Mouse (Mus musculus): ENCODE measurements around the gene Uchl4. TPM values are rescaled to one million over a fixed set of nuclear protein-coding genes. Genes with fewer than 3 reads are reported as not detected.

Uchl4 gene
- polyA plus RNA-seq, 1 experiment from 2014 or later: 1.8 TPM

GRCm38 (mm10) chr9:64274291-64274690 is 39.3 kb downstream of the Uchl4 start:
- 74% methylated on average over 4 of the region's 4 CpGs for WGBS
- Histone ChIP-seq H3K4me1 (ENCODE audit: control insufficient read depth in 2 of 2, insufficient read depth in 2 of 2, low read length in 2 of 2) (no peaks in the 10 kb centered on the region), H3K4me2 (ENCODE audit: low read length) (no peak overlapping the region), H3K9ac (ENCODE audit: low read length) (no peak overlapping the region), H3K36me3 (ENCODE audit: control insufficient read depth, insufficient read depth, low read length) (no peaks in the 10 kb centered on the region), H3K27ac (replicated peaks in 1 of 2; ENCODE audit: control insufficient read depth in 1 of 2, insufficient read depth in 1 of 2, low read depth in 2 of 2, low read length in 2 of 2) (no peak overlapping the region), H3K4me3 (ENCODE audit: control insufficient read depth in 1 of 2, insufficient read depth in 1 of 2, low read depth in 1 of 2, low read length in 2 of 2) (no peak overlapping the region), H3K9me3 (ENCODE audit: control insufficient read depth, low read length) (no peaks in the 10 kb centered on the region), H3K27me3 (ENCODE audit: control insufficient read depth, insufficient read depth, low read length) (no peaks in the 10 kb centered on the region)
- no peak for ATAC-seq (ENCODE audit: insufficient number of reproducible peaks, insufficient read depth, low FRiP score, low read depth)

DNA sequence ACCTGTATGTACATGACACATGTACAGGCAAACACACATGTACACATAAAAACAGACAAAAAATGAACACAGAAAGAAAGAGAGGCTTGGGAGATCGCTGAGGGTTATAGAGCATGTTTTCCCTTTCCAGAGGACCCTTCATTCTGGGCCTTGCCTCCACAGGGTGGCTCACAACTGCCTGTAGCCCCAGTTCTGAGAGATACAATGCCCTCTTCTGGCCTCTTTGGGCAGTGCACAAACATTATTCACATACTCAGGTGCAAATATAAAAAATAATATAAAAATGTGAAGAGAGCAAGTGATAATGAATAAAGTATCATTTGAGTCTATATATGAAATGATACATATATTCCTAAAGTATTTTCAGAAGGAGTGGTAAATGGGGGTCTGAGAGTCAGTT is 39.9 kb downstream of the Uchl4 start:
- H3K9me3 ChIP-seq (ENCODE audit: control insufficient read depth, low read length): no peaks in the 10 kb centered on the region
- no peak for ATAC-seq (ENCODE audit: insufficient number of reproducible peaks, insufficient read depth, low FRiP score, low read depth)
- no peak overlapping the region for H3K27ac ChIP-seq (replicated peaks in 1 of 2; ENCODE audit: control insufficient read depth in 1 of 2, insufficient read depth in 1 of 2, low read depth in 2 of 2, low read length in 2 of 2)
- H3K27me3 ChIP-seq (ENCODE audit: control insufficient read depth, insufficient read depth, low read length): no peaks in the 10 kb centered on the region
- no peaks in the 10 kb centered on the region for H3K4me1 ChIP-seq (ENCODE audit: control insufficient read depth in 2 of 2, insufficient read depth in 2 of 2, low read length in 2 of 2)
- H3K4me3 ChIP-seq (ENCODE audit: control insufficient read depth in 1 of 2, insufficient read depth in 1 of 2, low read depth in 1 of 2, low read length in 2 of 2): no peak overlapping the region
- H3K36me3 ChIP-seq (ENCODE audit: control insufficient read depth, insufficient read depth, low read length): no peaks in the 10 kb centered on the region
- H3K4me2 ChIP-seq (ENCODE audit: low read length): no peak overlapping the region
- no peak overlapping the region for H3K9ac ChIP-seq (ENCODE audit: low read length)
- WGBS: 62% methylated on average over 1 of the region's 1 CpGs

DNA sequence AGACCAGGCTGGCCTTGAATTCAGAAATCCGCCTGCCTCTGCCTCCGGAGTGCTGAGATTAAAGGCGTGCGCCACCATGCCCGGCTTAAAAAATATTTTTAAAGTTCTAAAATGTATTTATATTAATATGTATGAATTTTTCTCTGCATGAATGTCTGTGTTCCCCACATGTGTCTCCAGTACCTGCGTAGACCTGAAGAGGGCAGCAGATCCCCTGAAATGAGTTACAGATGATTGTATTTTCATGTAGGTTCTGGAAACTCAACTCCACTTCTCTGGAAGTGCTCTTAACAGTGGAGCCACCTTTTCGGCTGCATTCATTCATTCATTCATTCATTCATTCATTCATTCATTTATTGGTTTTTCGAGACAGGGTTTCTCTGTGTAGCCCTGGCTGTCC is 42.7 kb downstream of the Uchl4 start:
- H3K27ac ChIP-seq (replicated peaks in 1 of 2; ENCODE audit: control insufficient read depth in 1 of 2, insufficient read depth in 1 of 2, low read depth in 2 of 2, low read length in 2 of 2): no peak overlapping the region
- H3K4me2 ChIP-seq (ENCODE audit: low read length): no peak overlapping the region
- H3K9ac ChIP-seq (ENCODE audit: low read length): no peak overlapping the region
- peaks cover 3 to 8% of the 10 kb centered on the region in 2 experiments; a peak in 3 of 4 replicates for H3K4me1 ChIP-seq (ENCODE audit: control insufficient read depth in 2 of 2, insufficient read depth in 2 of 2, low read length in 2 of 2)
- no peak overlapping the region for H3K4me3 ChIP-seq (ENCODE audit: control insufficient read depth in 1 of 2, insufficient read depth in 1 of 2, low read depth in 1 of 2, low read length in 2 of 2)
- no peaks in the 10 kb centered on the region for H3K27me3 ChIP-seq (ENCODE audit: control insufficient read depth, insufficient read depth, low read length)
- no peak for ATAC-seq (ENCODE audit: insufficient number of reproducible peaks, insufficient read depth, low FRiP score, low read depth)
- no peaks in the 10 kb centered on the region for H3K36me3 ChIP-seq (ENCODE audit: control insufficient read depth, insufficient read depth, low read length)
- H3K9me3 ChIP-seq (ENCODE audit: control insufficient read depth, low read length): no peaks in the 10 kb centered on the region
- WGBS: 56% methylated on average over 8 of the region's 8 CpGs

DNA sequence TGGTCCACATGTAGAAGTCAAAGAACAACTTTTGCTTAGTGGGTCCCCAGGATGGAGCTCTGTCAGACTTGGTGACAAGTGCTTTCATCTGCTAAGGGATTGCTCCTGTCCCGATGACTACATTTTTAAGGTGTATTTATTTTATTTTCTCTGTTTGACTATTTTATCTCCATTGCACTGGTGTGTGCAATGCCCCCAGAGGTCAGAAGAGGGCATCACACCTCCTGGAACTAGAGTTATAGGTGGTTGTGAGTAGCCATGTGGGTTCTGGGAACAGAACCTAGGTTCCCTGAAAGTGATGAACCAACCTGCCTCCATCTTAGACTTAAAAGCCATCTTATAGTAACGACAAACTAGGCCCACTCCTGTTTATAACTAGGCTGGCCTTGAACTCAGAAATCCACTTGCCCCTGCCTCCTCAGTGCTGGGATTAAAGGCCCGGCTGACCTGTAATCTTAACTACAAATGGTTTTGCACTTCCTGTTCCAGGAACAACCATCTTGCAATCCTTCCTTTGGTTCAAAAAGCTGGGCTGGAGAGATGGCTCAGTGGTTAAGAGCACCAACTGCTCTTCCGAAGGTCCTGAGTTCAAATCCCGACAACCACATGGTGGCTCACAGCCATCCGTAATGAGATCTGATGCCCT is 43.8 kb downstream of the Uchl4 start:
- no peak overlapping the region for H3K4me3 ChIP-seq (ENCODE audit: control insufficient read depth in 1 of 2, insufficient read depth in 1 of 2, low read depth in 1 of 2, low read length in 2 of 2)
- H3K27ac ChIP-seq (replicated peaks in 1 of 2; ENCODE audit: control insufficient read depth in 1 of 2, insufficient read depth in 1 of 2, low read depth in 2 of 2, low read length in 2 of 2): no peak overlapping the region
- WGBS: 90% methylated on average over 6 of the region's 6 CpGs
- no peaks in the 10 kb centered on the region for H3K9me3 ChIP-seq (ENCODE audit: control insufficient read depth, low read length)
- H3K4me1 ChIP-seq (ENCODE audit: control insufficient read depth in 2 of 2, insufficient read depth in 2 of 2, low read length in 2 of 2): peaks cover 3 to 10% of the 10 kb centered on the region in 2 experiments; a peak in 3 of 4 replicates
- no peak overlapping the region for H3K4me2 ChIP-seq (ENCODE audit: low read length)
- no peaks in the 10 kb centered on the region for H3K27me3 ChIP-seq (ENCODE audit: control insufficient read depth, insufficient read depth, low read length)
- no peak for ATAC-seq (ENCODE audit: insufficient number of reproducible peaks, insufficient read depth, low FRiP score, low read depth)
- no peaks in the 10 kb centered on the region for H3K36me3 ChIP-seq (ENCODE audit: control insufficient read depth, insufficient read depth, low read length)
- H3K9ac ChIP-seq (ENCODE audit: low read length): no peak overlapping the region

DNA sequence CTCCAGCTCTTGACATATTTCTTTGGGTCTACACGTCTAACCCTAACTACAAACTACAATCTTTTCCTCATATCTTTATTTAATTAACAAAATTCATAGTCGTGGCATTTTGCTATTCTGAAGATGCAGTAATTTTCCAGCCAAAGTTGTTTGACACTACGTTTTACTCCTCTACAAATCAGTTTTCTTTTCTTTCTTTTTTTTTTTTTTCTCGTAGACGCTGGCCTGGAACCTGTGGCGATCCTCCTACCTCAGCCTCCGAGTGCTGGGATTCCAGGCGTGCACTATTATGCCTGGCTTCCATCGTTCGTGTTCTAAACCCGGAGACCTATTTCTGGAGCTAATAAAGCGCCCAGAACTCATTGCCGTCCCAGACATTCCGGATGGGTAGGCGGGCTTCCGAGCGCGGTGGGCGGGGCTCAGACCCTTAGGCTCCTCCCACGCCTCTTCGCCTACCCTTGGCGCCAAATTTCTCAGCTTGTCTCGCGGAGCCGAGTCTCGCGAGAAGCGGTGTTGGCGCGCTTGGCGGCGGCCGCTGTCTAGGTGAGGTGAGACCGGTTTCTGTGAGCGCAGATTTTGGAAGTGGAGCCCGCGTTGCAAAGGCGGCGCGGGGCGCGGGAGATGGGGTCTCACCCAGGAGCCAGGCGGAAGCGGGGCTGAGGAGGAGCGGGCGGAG is 46.2 kb downstream of the Uchl4 start, which contains the start of gene Tipin:
TSS of gene Tipin (plus strand) at position 477 of the 676 bp plus-strand sequence.
- H3K9me3 ChIP-seq (ENCODE audit: control insufficient read depth, low read length): no peaks in the 10 kb centered on the region
- no peaks in the 10 kb centered on the region for H3K27me3 ChIP-seq (ENCODE audit: control insufficient read depth, insufficient read depth, low read length)
- peak; percentile 91 for ATAC-seq (ENCODE audit: insufficient number of reproducible peaks, insufficient read depth, low FRiP score, low read depth)
- peak within 1 kb of the TSS; percentile 84 to 85 for H3K27ac ChIP-seq (replicated peaks in 1 of 2; ENCODE audit: control insufficient read depth in 1 of 2, insufficient read depth in 1 of 2, low read depth in 2 of 2, low read length in 2 of 2)
- H3K9ac ChIP-seq (ENCODE audit: low read length): peak within 1 kb of the TSS; percentile 89
- H3K36me3 ChIP-seq (ENCODE audit: control insufficient read depth, insufficient read depth, low read length): peaks cover 4% of the 10 kb centered on the region; the same call in 1 of the 2 replicates
- peaks cover 3 to 10% of the 10 kb centered on the region in 2 experiments; a peak in 3 of 4 replicates for H3K4me1 ChIP-seq (ENCODE audit: control insufficient read depth in 2 of 2, insufficient read depth in 2 of 2, low read length in 2 of 2)
- peak within 1 kb of the TSS; percentile 72 for H3K4me2 ChIP-seq (ENCODE audit: low read length)
- 2% methylated on average over 46 of the region's 46 CpGs for WGBS
- H3K4me3 ChIP-seq (ENCODE audit: control insufficient read depth in 1 of 2, insufficient read depth in 1 of 2, low read depth in 1 of 2, low read length in 2 of 2): peak within 1 kb of the TSS; percentile 68 to 74

DNA sequence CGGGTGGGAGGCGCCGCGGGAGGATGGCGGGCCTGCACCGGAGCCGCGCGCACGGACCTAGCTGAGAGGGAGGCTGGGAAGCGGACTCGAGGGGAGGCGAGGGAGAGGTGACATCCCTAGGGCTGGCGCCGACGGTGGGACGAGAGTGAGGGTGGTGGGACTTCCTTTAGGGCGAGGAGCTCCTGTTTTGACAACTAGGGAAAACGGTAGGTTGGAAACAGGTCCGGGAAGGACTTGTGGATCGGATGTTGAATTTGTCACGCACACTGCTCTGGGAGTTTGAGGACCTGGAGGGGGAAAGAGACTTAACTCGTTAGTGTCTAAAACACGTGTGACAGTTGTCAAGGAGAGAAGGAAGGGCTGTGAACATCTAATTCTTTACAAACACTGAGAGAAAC is 46.8 kb downstream of the Uchl4 start:
- H3K27ac ChIP-seq (replicated peaks in 1 of 2; ENCODE audit: control insufficient read depth in 1 of 2, insufficient read depth in 1 of 2, low read depth in 2 of 2, low read length in 2 of 2): peak overlapping the region; percentile 84 to 85
- H3K4me3 ChIP-seq (ENCODE audit: control insufficient read depth in 1 of 2, insufficient read depth in 1 of 2, low read depth in 1 of 2, low read length in 2 of 2): peak overlapping the region; percentile 68 to 74
- no peaks in the 10 kb centered on the region for H3K9me3 ChIP-seq (ENCODE audit: control insufficient read depth, low read length)
- peaks cover 4% of the 10 kb centered on the region; the same call in 1 of the 2 replicates for H3K36me3 ChIP-seq (ENCODE audit: control insufficient read depth, insufficient read depth, low read length)
- peak; percentile 87 for ATAC-seq (ENCODE audit: insufficient number of reproducible peaks, insufficient read depth, low FRiP score, low read depth)
- no peaks in the 10 kb centered on the region for H3K27me3 ChIP-seq (ENCODE audit: control insufficient read depth, insufficient read depth, low read length)
- 0% methylated on average over 24 of the region's 24 CpGs for WGBS
- peak overlapping the region; percentile 89 for H3K9ac ChIP-seq (ENCODE audit: low read length)
- H3K4me2 ChIP-seq (ENCODE audit: low read length): peak overlapping the region; percentile 72
- H3K4me1 ChIP-seq (ENCODE audit: control insufficient read depth in 2 of 2, insufficient read depth in 2 of 2, low read length in 2 of 2): peaks cover 3 to 10% of the 10 kb centered on the region in 2 experiments; a peak in 3 of 4 replicates

GRCm38 (mm10) chr9:64282404-64282987 is 47.5 kb downstream of the Uchl4 start:
- no peak for ATAC-seq (ENCODE audit: insufficient number of reproducible peaks, insufficient read depth, low FRiP score, low read depth)
- peak overlapping the region; percentile 89 for H3K9ac ChIP-seq (ENCODE audit: low read length)
- H3K36me3 ChIP-seq (ENCODE audit: control insufficient read depth, insufficient read depth, low read length): peaks cover 4% of the 10 kb centered on the region; the same call in 1 of the 2 replicates
- peaks cover 3 to 10% of the 10 kb centered on the region in 2 experiments; a peak in 3 of 4 replicates for H3K4me1 ChIP-seq (ENCODE audit: control insufficient read depth in 2 of 2, insufficient read depth in 2 of 2, low read length in 2 of 2)
- H3K27me3 ChIP-seq (ENCODE audit: control insufficient read depth, insufficient read depth, low read length): no peaks in the 10 kb centered on the region
- 53% methylated on average over 5 of the region's 5 CpGs for WGBS
- 0 out of 4 replicates have a peak overlapping the region, but pooled peaks of 1 of the 2 experiments have one; percentile 84 for H3K27ac ChIP-seq (replicated peaks in 1 of 2; ENCODE audit: control insufficient read depth in 1 of 2, insufficient read depth in 1 of 2, low read depth in 2 of 2, low read length in 2 of 2)
- no peaks in the 10 kb centered on the region for H3K9me3 ChIP-seq (ENCODE audit: control insufficient read depth, low read length)
- H3K4me2 ChIP-seq (ENCODE audit: low read length): peak overlapping the region; percentile 72
- H3K4me3 ChIP-seq (ENCODE audit: control insufficient read depth in 1 of 2, insufficient read depth in 1 of 2, low read depth in 1 of 2, low read length in 2 of 2): peak overlapping the region; percentile 68 to 74; a peak in 3 of 4 replicates
